Mouse (Mus musculus) lung, embryonic 15.5 days (tissue): ENCODE measurements around the gene Olfr520. TPM values are rescaled to one million over a fixed set of nuclear protein-coding genes. Genes with fewer than 3 reads are reported as not detected.
A peak's percentile ranks its signal among the peaks of the same experiment; 100 is the strongest.
"Not testable (repeated sequence)": the region's sequence is repeated elsewhere in the genome, so short reads cannot be mapped to it uniquely, and the experiment has no call there.

Experiments
- ATAC-seq: fragments of 200-750 bp; cut with Nextera tagmentation; 2 replicates; pipeline ENCODE4 v1.8.0; 2017; ENCODE audit warnings: moderate number of reproducible peaks, borderline replicate concordance; ENCODE audit not compliant: low FRiP score, low TSS enrichment; ENCODE audit errors: extremely low read depth
- H3K27ac ChIP-seq: fragments of 300-500 bp; sonication (generic); 2 replicates; pipeline ENCODE4 v1.5.1; 2015; ENCODE audit warnings: moderate library complexity, mild to moderate bottlenecking, inconsistent platforms
- H3K27me3 ChIP-seq: fragments of 300-500 bp; sonication (generic); 2 replicates; pipeline ENCODE4 v1.6.1; 2015; ENCODE audit warnings: inconsistent platforms
- H3K36me3 ChIP-seq: fragments of 300-500 bp; sonication (generic); 2 replicates; pipeline ENCODE4 v1.6.1; 2015; ENCODE audit warnings: inconsistent platforms
- H3K4me1 ChIP-seq: fragments of 300-500 bp; sonication (generic); 2 replicates; pipeline ENCODE4 v1.6.1; 2015; ENCODE audit warnings: inconsistent platforms
- H3K4me2 ChIP-seq: fragments of 300-500 bp; sonication (generic); 2 replicates; pipeline ENCODE4 v1.6.1; 2015; ENCODE audit warnings: inconsistent platforms, mild to moderate bottlenecking, moderate library complexity
- H3K4me3 ChIP-seq: fragments of 300-500 bp; sonication (generic); 2 replicates; pipeline ENCODE4 v1.5.1; 2015; ENCODE audit warnings: mild to moderate bottlenecking, inconsistent platforms
- H3K9ac ChIP-seq: fragments of 300-500 bp; sonication (generic); 2 replicates; pipeline ENCODE4 v1.6.1; 2015; ENCODE audit warnings: inconsistent platforms
- H3K9me3 ChIP-seq: fragments of 300-500 bp; sonication (generic); 2 replicates; pipeline ENCODE4 v1.6.1; 2016; ENCODE audit warnings: inconsistent platforms
- WGBS: fragments of 180-500 bp; shearing (Covaris S2); methylation state at CpG from one replicate; pipeline ENCODE4 v1.1.7; 2015; 5-methylcytosine and 5-hydroxymethylcytosine counted together
- polyA plus RNA-seq: library from polyadenylated mRNA; unstranded; fragments of >200 nt; fragmentation: Nextera tagmentation; extraction: Ambion mirVana; gene quantifications from 2 replicates; pipeline ENCODE4 v1.2.1, GENCODE M21; 2015

The Olfr520 gene
- polyA plus RNA-seq = not detected in 2 replicates

GRCm38 (mm10) chr7:99729973-99730372, at the start of gene Olfr520:
Olfr520 (plus strand) TSS chr7:99730273.
- H3K36me3 ChIP-seq = no peaks in the 10 kb centered on the region
- ATAC-seq = no peak
- no peaks in the 10 kb centered on the region for H3K9me3 ChIP-seq
- no peaks in the 10 kb centered on the region for H3K4me1 ChIP-seq
- H3K4me3 ChIP-seq = no peak within 1 kb of the TSS
- no peak within 1 kb of the TSS for H3K4me2 ChIP-seq
- H3K27ac ChIP-seq = no peak within 1 kb of the TSS
- H3K9ac ChIP-seq = no peak within 1 kb of the TSS
- WGBS = 93% methylated on average over 2 of the region's 2 CpGs
- H3K27me3 ChIP-seq = no peaks in the 10 kb centered on the region

GRCm38 (mm10) chr7:99680771-99681170, 49.3 kb upstream of the Olfr520 start:
- H3K36me3 ChIP-seq = no peaks in the 10 kb centered on the region
- H3K9me3 ChIP-seq = no peaks in the 10 kb centered on the region
- no peaks in the 10 kb centered on the region for H3K27me3 ChIP-seq
- H3K4me3 ChIP-seq = no peak overlapping the region
- no peak overlapping the region for H3K4me2 ChIP-seq
- WGBS = 58% methylated on average over 5 of the region's 5 CpGs
- no peak overlapping the region for H3K27ac ChIP-seq
- ATAC-seq = no peak
- no peak overlapping the region for H3K9ac ChIP-seq
- H3K4me1 ChIP-seq = no peaks in the 10 kb centered on the region

GRCm38 (mm10) chr7:99684086-99684485, 46.0 kb upstream of the Olfr520 start:
- H3K27ac ChIP-seq = no peak overlapping the region
- no peaks in the 10 kb centered on the region for H3K4me1 ChIP-seq
- H3K4me2 ChIP-seq = no peak overlapping the region
- WGBS = 36% methylated on average over 4 of the region's 4 CpGs
- H3K36me3 ChIP-seq = no peaks in the 10 kb centered on the region
- ATAC-seq = no peak
- H3K9ac ChIP-seq = no peak overlapping the region
- no peaks in the 10 kb centered on the region for H3K9me3 ChIP-seq
- no peak overlapping the region for H3K4me3 ChIP-seq
- no peaks in the 10 kb centered on the region for H3K27me3 ChIP-seq

- 62% methylated on average over 7 of the region's 7 CpGs for WGBS
- Histone ChIP-seq H3K27me3 (no peaks in the 10 kb centered on the region), H3K27ac (no peak overlapping the region), H3K4me3 (no peak overlapping the region), H3K36me3 (no peaks in the 10 kb centered on the region), H3K9me3 (no peaks in the 10 kb centered on the region), H3K9ac (no peak overlapping the region), H3K4me1 (no peaks in the 10 kb centered on the region), H3K4me2 (no peak overlapping the region)
- ATAC-seq = no peak
Observed at GRCm38 (mm10) chr7:99690819-99691218, 39.3 kb upstream of the Olfr520 start.

GRCm38 (mm10) chr7:99692396-99692795, 37.7 kb upstream of the Olfr520 start:
- Histone ChIP-seq H3K27ac (peak overlapping the region; percentile 47), H3K9me3 (no peaks in the 10 kb centered on the region), H3K36me3 (no peaks in the 10 kb centered on the region), H3K9ac (no peak overlapping the region), H3K4me1 (no peaks in the 10 kb centered on the region), H3K4me3 (no peak overlapping the region), H3K4me2 (no peak overlapping the region), H3K27me3 (no peaks in the 10 kb centered on the region)
- ATAC-seq = no peak
- WGBS = 47% methylated on average over 3 of the region's 3 CpGs

GRCm38 (mm10) chr7:99693387-99693786, 36.7 kb upstream of the Olfr520 start:
- no peak overlapping the region for H3K27ac ChIP-seq
- 90% methylated on average over 3 of the region's 3 CpGs for WGBS
- H3K4me1 ChIP-seq = peaks cover under 1% of the 10 kb centered on the region
- H3K36me3 ChIP-seq = no peaks in the 10 kb centered on the region
- H3K9me3 ChIP-seq = no peaks in the 10 kb centered on the region
- no peak overlapping the region for H3K4me2 ChIP-seq
- H3K4me3 ChIP-seq = no peak overlapping the region
- H3K9ac ChIP-seq = no peak overlapping the region
- no peak for ATAC-seq
- H3K27me3 ChIP-seq = no peaks in the 10 kb centered on the region

- Histone ChIP-seq H3K4me1 (peaks cover 6% of the 10 kb centered on the region), H3K27me3 (no peaks in the 10 kb centered on the region), H3K9ac (no peak overlapping the region), H3K4me2 (no peak overlapping the region), H3K4me3 (no peak overlapping the region), H3K36me3 (no peaks in the 10 kb centered on the region), H3K27ac (no peak overlapping the region), H3K9me3 (no peaks in the 10 kb centered on the region)
- no peak for ATAC-seq
- whole genome bisulfite sequencing = 54% methylated on average over 3 of the region's 3 CpGs
Observed at GRCm38 (mm10) chr7:99693976-99694375, 36.1 kb upstream of the Olfr520 start.

- H3K27me3 ChIP-seq, H3K36me3 ChIP-seq, H3K27ac ChIP-seq, H3K4me3 ChIP-seq, H3K9me3 ChIP-seq, H3K9ac ChIP-seq, ATAC-seq, H3K4me2 ChIP-seq: not testable (repeated sequence)
- WGBS = 57% methylated on average over 5 of the region's 5 CpGs
- H3K4me1 ChIP-seq = peaks cover 11% of the 10 kb centered on the region
Observed at GRCm38 (mm10) chr7:99694424-99694823, 35.6 kb upstream of the Olfr520 start.

GRCm38 (mm10) chr7:99695471-99696057, 34.5 kb upstream of the Olfr520 start:
- Histone ChIP-seq H3K4me2 (no peak overlapping the region), H3K27me3 (no peaks in the 10 kb centered on the region), H3K36me3 (no peaks in the 10 kb centered on the region), H3K9ac (no peak overlapping the region), H3K4me1 (peaks cover 20% of the 10 kb centered on the region), H3K9me3 (no peaks in the 10 kb centered on the region), H3K4me3 (no peak overlapping the region), H3K27ac (no peak overlapping the region)
- no peak for ATAC-seq
- 72% methylated on average over 8 of the region's 8 CpGs for WGBS

GRCm38 (mm10) chr7:99698576-99698975, 31.5 kb upstream of the Olfr520 start:
- H3K4me2 ChIP-seq = no peak overlapping the region
- H3K9ac ChIP-seq = no peak overlapping the region
- H3K4me1 ChIP-seq = peaks cover 31% of the 10 kb centered on the region
- H3K4me3 ChIP-seq = no peak overlapping the region
- H3K27me3 ChIP-seq = no peaks in the 10 kb centered on the region
- no peaks in the 10 kb centered on the region for H3K36me3 ChIP-seq
- no peak for ATAC-seq
- 74% methylated on average over 3 of the region's 3 CpGs for WGBS
- H3K9me3 ChIP-seq = no peaks in the 10 kb centered on the region
- H3K27ac ChIP-seq = peak overlapping the region; percentile 58

- H3K9ac ChIP-seq = no peak overlapping the region
- H3K9me3 ChIP-seq = no peaks in the 10 kb centered on the region
- peaks cover 31% of the 10 kb centered on the region for H3K4me1 ChIP-seq
- 40% methylated on average over 3 of the region's 3 CpGs for WGBS
- no peaks in the 10 kb centered on the region for H3K36me3 ChIP-seq
- H3K27ac ChIP-seq = peak overlapping the region; percentile 58
- H3K4me3 ChIP-seq = no peak overlapping the region
- ATAC-seq = no peak; the same call in 1 of the 2 replicates
- no peak overlapping the region for H3K4me2 ChIP-seq
- H3K27me3 ChIP-seq = no peaks in the 10 kb centered on the region
Observed at GRCm38 (mm10) chr7:99699106-99699505, 31.0 kb upstream of the Olfr520 start.

GRCm38 (mm10) chr7:99699709-99700151, 30.3 kb upstream of the Olfr520 start:
- Histone ChIP-seq H3K4me1 (peaks cover 31% of the 10 kb centered on the region), H3K4me2 (no peak overlapping the region), H3K36me3 (no peaks in the 10 kb centered on the region), H3K27ac (peak overlapping the region; percentile 58), H3K9me3 (no peaks in the 10 kb centered on the region), H3K9ac (no peak overlapping the region), H3K4me3 (no peak overlapping the region), H3K27me3 (no peaks in the 10 kb centered on the region)
- no peak; the same call in 1 of the 2 replicates for ATAC-seq
- WGBS = 35% methylated on average over 3 of the region's 3 CpGs

- H3K27me3 ChIP-seq = no peaks in the 10 kb centered on the region
- no peak for ATAC-seq
- no peak overlapping the region for H3K4me2 ChIP-seq
- 66% methylated on average over 4 of the region's 4 CpGs for WGBS
- no peak overlapping the region for H3K9ac ChIP-seq
- H3K4me3 ChIP-seq = no peak overlapping the region
- no peaks in the 10 kb centered on the region for H3K9me3 ChIP-seq
- H3K36me3 ChIP-seq = no peaks in the 10 kb centered on the region
- H3K4me1 ChIP-seq = peaks cover 31% of the 10 kb centered on the region
- H3K27ac ChIP-seq = no peak overlapping the region
Observed at GRCm38 (mm10) chr7:99700641-99701040, 29.4 kb upstream of the Olfr520 start.
